Mouse (Mus musculus) liver, adult 10 weeks (tissue): ENCODE results near the gene Glt28d2. TPM values are rescaled to one million over a fixed set of nuclear protein-coding genes. Genes with fewer than 3 reads are reported as not detected.

Experiments
- polyA plus RNA-seq: library from polyadenylated mRNA; stranded (reverse); fragments of 350-450 nt; fragmentation: Illumina TruSeq; extraction: RNeasy Lipid Tissue Mini Kit (QIAGEN cat#74804); gene quantifications from one replicate; pipeline ENCODE4 v1.2.3, GENCODE M21; 2014; ENCODE audit warnings: low read depth, low replicate concordance

The Glt28d2 gene
- polyA plus RNA-seq = 6.1 TPM

GRCm38 (mm10) chr3:85887239-85887827 is at the start of gene Glt28d2, which contains the start of gene Gm37240:
TSS of gene Glt28d2 (minus strand) at chr3:85887516.
TSS of gene Gm37240 (minus strand) at chr3:85887518.

Other genes with a start within 250 kb of the Glt28d2 start
- 1.1 TPM for gene Fam160a1, start 70.2 kb downstream of the Glt28d2 start, polyA plus RNA-seq
- gene Gm37240, start within 50 bp of the Glt28d2 start, polyA plus RNA-seq = not detected
- 43.0 TPM for gene Sh3d19, start 83.6 kb upstream of the Glt28d2 start, polyA plus RNA-seq
- gene Prss48, start 115.0 kb upstream of the Glt28d2 start, polyA plus RNA-seq = not detected